Mouse (Mus musculus): ENCODE measurements at regions not wholly inside any gene's neighbourhood (a gene's known extent, or its start where the extent isn't known, plus 50 kb on each side); places are given as distances from the start of the nearest gene placed in this dataset.

DNA sequence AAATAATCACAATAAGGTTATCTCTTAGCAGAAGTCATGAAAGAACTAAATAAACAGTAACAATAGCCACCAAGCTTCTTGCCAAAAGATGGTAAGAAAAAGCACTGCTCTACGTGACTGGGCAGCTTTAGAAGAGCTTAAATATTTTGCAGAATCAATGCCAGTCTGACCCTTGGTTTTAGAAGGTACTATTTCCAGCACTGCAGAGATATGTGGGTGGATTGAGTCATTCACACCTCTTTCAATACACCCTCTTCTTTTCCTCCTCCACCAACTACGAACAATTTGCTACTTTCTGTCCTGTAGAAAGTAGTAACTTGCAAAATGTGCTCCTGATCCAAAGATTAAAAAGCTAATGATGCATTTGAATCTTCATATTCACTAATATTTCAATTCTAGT lies 324.9 kb upstream of the Stxbp6 start:
- no peak for TF ChIP-seq CTCF (IDR thresholded peaks at IDR 0.05; ENCODE audit: low read depth)
- TF ChIP-seq EP300 (optimal IDR thresholded peaks at IDR 0.05), result no peak
